Mouse (Mus musculus) heart, embryonic 11.5 days (tissue): ENCODE results near the gene Daxx. TPM values are rescaled to one million over a fixed set of nuclear protein-coding genes. Genes with fewer than 3 reads are reported as not detected.

Experiments
- ATAC-seq: fragments of 200-750 bp; cut with Nextera tagmentation; replicated peaks from 2 replicates; pipeline ENCODE4 v1.8.0; 2017; ENCODE audit warnings: moderate library complexity; ENCODE audit not compliant: insufficient number of reproducible peaks, low FRiP score, low TSS enrichment
- H3K27ac ChIP-seq: fragments of 300-500 bp; sonication (generic); 2 replicates; pipeline ENCODE4 v1.5.1; 2014; ENCODE audit warnings: mild to moderate bottlenecking, low read depth, low read length
- H3K27me3 ChIP-seq: fragments of 300-500 bp; sonication (generic); 2 replicates; pipeline ENCODE4 v1.6.1; 2014; ENCODE audit warnings: mild to moderate bottlenecking, low read length, mixed read lengths; ENCODE audit not compliant: control insufficient read depth, insufficient read depth
- H3K36me3 ChIP-seq: fragments of 300-500 bp; sonication (generic); 2 replicates; pipeline ENCODE4 v1.6.1; 2014; ENCODE audit warnings: mild to moderate bottlenecking, low read length, moderate library complexity, mixed read lengths; ENCODE audit not compliant: control insufficient read depth, insufficient read depth
- H3K4me1 ChIP-seq: fragments of 300-500 bp; sonication (generic); 2 replicates; pipeline ENCODE4 v1.6.1; 2014; ENCODE audit warnings: low read length; ENCODE audit not compliant: control insufficient read depth, insufficient read depth
- H3K4me2 ChIP-seq: fragments of 300-500 bp; sonication (generic); 2 replicates; pipeline ENCODE4 v1.6.1; 2014; ENCODE audit warnings: mild to moderate bottlenecking, moderate library complexity
- H3K4me3 ChIP-seq: fragments of 300-500 bp; sonication (generic); 2 replicates; pipeline ENCODE4 v1.5.1; 2014; ENCODE audit warnings: low read depth, low read length
- H3K9ac ChIP-seq: fragments of 300-500 bp; sonication (generic); 2 replicates; pipeline ENCODE4 v1.6.1; 2014; ENCODE audit warnings: mild to moderate bottlenecking, low read depth, low read length, moderate library complexity
- H3K9me3 ChIP-seq: fragments of 300-500 bp; sonication (generic); replicated peaks from 2 replicates; pipeline ENCODE4 v1.6.1; 2016; ENCODE audit warnings: low read length; ENCODE audit not compliant: control insufficient read depth
- WGBS: fragments of 180-500 bp; shearing (Covaris S2); extraction: QIAGEN DNeasy Blood & Tissue Kit; methylation state at CpG from one replicate; pipeline ENCODE4 v1.1.7; 2014; ENCODE audit not compliant: insufficient replicate concordance; 5-methylcytosine and 5-hydroxymethylcytosine counted together
- polyA plus RNA-seq: library from polyadenylated mRNA; unstranded; fragments of >200 nt; fragmentation: Nextera tagmentation; extraction: Ambion mirVana; gene quantifications from 2 replicates; pipeline ENCODE4 v1.2.1, GENCODE M21; 2014

Daxx gene
- polyA plus RNA-seq, 1 experiment from 2014 or later, result 26.4 TPM

DNA sequence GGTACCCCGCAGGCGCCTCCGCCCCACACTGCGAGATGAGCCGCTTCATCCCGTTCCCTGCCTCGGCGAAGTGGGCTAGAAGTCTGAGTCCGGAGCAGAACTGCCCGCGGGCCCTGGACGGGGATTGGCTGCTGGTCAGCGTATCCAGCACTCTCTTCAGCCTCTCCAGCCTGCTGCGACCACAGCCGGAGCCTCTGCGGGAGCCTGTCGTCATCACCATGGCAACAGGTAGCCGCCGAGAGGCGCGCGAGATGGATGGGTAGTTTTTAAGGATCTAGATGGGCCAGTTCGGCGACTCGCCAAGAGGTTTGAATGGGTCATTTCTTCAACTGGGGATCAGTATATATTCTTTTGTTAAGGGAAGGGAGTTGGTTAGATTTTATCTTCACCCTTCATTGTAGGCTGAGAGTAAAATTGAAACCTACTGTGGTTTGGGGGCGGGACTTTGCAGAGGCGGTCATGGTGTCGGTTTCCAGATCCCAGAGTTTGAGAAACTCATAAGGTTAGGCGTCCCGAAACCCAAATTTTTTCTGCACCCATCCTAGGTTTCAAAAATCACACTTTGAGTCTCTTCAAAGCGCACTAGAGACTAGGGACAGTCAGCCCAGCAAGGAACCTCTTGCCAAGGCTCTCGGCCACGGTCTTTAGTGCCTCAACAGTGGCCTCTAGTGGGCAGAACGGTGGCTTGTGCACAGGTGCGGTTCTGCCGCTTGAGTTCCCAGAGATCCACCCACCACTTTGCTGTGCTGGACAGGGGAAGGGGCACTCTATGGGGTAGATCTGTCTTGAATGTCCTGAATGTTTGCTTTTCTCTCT lies 11.3 kb downstream of the Daxx start:
- ATAC-seq, result no peak
- under 1% methylated on average over 36 of the region's 36 CpGs for WGBS
- Histone ChIP-seq H3K36me3 (no peaks in the 10 kb centered on the region), H3K4me3 (peak overlapping the region; percentile 76), H3K9me3 (no peaks in the 10 kb centered on the region), H3K27ac (peak overlapping the region; percentile 60), H3K4me1 (peaks cover 18% of the 10 kb centered on the region), H3K27me3 (peaks cover 3% of the 10 kb centered on the region; the same call in 1 of the 2 replicates), H3K9ac (peak overlapping the region; percentile 77), H3K4me2 (peak overlapping the region; percentile 99)

DNA sequence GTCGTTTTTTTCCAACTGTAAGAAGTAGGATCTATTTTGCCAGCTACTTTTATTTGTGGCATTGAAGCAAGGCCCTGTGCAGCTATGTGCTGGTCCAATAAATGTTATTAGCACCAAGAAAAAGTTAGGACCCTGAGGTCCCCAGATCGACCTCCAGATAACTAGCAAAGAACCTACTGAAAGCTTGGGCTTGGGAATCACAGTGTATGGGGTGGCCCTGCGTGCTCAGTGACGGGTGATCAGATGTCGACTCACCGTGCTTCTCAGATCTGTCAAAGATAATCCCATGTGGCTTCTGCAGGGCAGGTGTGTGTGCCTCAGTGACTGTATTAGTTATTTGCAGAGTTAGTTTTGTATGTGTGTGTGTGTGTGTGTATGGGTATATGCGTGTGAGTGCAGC lies 12.1 kb downstream of the Daxx start:
- Histone ChIP-seq H3K4me3 (no peak overlapping the region), H3K27me3 (peaks cover 3% of the 10 kb centered on the region; the same call in 1 of the 2 replicates), H3K4me1 (peaks cover 18% of the 10 kb centered on the region), H3K9me3 (no peaks in the 10 kb centered on the region), H3K27ac (no peak overlapping the region), H3K36me3 (no peaks in the 10 kb centered on the region; the same call in 1 of the 2 replicates), H3K4me2 (no peak overlapping the region), H3K9ac (no peak overlapping the region)
- ATAC-seq, result no peak
- WGBS, result 79% methylated on average over 7 of the region's 7 CpGs

DNA sequence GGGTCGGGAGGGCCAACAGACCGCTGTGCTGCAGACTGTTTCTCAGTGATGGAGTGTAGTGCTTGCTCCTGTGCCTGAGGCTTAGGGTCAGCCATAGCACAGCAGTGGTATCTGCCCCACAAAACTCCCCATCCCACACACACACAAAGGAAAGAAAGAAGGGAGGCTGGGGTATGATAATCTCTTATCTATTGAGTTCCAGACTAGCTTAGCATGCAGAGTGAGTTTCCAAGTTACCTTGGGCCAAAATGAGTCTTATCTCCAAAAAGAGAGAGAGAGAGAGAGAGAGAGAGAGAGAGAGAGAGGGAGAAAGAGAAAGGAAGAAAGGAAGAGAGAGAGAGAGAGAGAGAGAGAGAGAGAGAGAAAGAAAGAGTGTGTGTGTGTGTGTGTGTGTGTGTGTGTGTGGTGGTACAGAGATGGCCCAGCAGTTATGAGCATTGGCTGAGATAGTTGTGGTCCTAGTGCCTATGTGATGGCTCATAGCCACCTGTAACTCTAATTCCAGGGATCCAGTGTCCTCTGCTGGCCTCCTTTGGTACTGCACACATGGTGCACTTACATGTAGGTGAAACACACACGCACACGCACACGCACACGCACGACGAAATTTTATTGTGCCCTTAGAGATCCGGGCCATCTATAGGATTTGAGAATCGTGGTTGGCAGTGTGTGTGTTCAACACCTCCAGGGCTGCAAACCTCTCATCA lies 15.5 kb downstream of the Daxx start:
- no peaks in the 10 kb centered on the region for H3K27me3 ChIP-seq
- no peak overlapping the region for H3K4me2 ChIP-seq
- H3K9me3 ChIP-seq, result no peaks in the 10 kb centered on the region
- ATAC-seq, result no peak
- H3K4me1 ChIP-seq, result peaks cover 9% of the 10 kb centered on the region
- H3K4me3 ChIP-seq, result no peak overlapping the region
- no peak overlapping the region for H3K9ac ChIP-seq
- H3K36me3 ChIP-seq, result no peaks in the 10 kb centered on the region; the same call in 1 of the 2 replicates
- 78% methylated on average over 10 of the region's 10 CpGs for WGBS
- H3K27ac ChIP-seq, result no peak overlapping the region

DNA sequence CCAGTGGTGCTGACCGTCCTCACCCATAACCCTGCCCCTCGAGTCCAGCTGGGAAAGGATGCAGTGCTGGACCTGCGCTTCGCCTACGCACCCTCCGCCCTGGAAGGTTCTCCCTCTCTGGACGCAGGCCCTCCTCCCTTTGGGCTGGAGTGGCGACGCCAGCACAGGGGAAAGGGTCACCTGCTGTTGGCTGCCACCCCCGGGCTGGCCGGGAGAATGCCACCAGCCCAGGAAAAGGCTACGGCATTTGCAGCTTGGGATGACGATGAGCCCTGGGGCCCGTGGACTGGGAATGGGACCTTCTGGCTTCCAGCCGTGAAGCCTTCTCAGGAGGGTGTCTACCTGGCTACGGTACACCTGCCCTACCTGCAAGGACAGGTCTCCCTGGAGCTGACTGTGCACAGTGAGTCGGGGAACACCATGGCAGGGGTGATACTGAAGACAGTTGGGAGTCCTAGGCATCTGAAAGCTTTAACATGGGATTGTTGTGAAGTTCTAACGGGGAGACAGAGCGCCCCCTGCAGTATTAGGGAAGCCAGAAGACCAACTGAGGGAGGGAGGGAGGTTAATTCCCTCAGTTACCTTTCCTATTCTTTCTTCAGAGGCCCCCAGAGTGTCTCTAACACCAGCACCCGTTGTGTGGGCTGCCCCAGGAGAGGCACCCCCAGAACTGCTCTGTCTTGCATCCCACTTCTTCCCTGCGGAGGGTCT lies 16.3 kb downstream of the Daxx start:
- Histone ChIP-seq H3K9me3 (no peaks in the 10 kb centered on the region), H3K9ac (no peak overlapping the region), H3K4me3 (no peak overlapping the region), H3K4me1 (peaks cover 9% of the 10 kb centered on the region), H3K27ac (no peak overlapping the region), H3K36me3 (no peaks in the 10 kb centered on the region; the same call in 1 of the 2 replicates), H3K4me2 (no peak overlapping the region), H3K27me3 (no peaks in the 10 kb centered on the region)
- 80% methylated on average over 21 of the region's 21 CpGs for WGBS
- ATAC-seq, result no peak

DNA sequence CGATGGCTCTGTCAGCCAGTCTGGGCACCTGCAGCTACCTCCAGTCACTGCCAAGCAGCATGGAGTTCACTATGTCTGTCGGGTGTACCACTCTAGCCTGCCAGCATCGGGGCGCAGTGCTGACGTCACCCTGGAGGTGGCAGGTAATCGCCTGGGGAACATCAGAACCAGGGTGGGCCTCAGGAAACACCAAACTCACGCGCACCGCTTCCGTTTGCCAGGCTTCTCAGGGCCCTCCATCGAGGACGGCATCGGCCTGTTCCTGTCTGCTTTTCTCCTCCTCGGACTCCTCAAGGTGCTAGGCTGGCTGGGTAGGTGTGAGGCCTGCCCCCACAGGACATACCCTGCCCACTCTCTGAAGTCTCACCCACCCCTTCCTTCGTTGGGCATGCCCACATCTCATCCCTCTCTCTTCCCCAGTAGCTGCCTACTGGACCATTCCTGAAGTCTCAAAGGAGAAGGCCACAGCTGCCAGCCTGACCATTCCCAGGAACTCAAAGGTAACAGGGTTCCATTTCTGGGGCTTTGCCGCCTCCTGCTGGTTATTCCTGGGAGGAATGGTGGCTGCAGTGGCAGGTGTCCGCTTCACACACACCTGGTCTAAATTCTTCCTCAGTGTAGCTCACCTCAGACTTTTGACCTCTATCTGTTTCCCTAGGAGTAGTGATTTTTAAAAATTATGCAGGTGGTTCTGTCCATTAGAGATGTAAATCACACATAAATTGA lies 17.2 kb downstream of the Daxx start:
- no peak overlapping the region for H3K4me3 ChIP-seq
- no peaks in the 10 kb centered on the region for H3K9me3 ChIP-seq
- H3K4me1 ChIP-seq, result peaks cover 13% of the 10 kb centered on the region
- no peak overlapping the region for H3K27ac ChIP-seq
- no peaks in the 10 kb centered on the region; the same call in 1 of the 2 replicates for H3K36me3 ChIP-seq
- H3K4me2 ChIP-seq, result no peak overlapping the region
- no peak for ATAC-seq
- no peaks in the 10 kb centered on the region for H3K27me3 ChIP-seq
- 78% methylated on average over 17 of the region's 17 CpGs for WGBS
- H3K9ac ChIP-seq, result no peak overlapping the region

DNA sequence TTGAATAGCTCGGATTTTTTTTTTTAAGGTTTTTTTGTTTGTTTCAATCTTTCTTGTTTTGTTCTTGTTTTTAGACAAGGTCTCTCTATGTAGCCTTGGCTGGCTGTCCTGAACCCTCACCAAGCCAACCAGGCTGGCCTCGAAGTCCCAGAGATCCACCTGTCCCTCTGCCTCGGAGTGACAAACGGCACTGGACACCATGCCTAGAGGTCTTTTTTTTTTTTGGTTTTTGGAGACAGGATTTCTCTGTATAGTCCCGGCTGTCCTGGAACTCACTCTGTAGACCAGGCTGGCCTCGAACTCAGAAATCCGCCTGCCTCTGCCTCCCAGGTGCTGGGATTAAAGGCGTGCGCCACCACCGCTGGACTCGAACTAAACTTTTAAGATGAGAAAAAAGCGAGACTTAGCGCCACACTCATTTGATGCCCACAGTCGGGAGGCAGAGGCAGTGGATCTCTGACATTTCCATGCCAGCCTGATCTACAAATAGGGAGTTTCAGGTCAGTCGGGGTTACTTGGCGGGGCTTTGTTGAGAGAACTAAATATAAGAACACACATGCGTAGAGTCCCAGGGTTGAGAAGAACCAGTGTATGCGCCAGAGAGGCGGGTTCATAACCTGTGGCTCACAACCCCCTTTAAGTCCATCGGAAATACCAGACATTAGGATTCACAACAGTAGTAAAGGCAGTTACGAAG lies 19.2 kb downstream of the Daxx start:
- H3K4me1 ChIP-seq, result peaks cover 15% of the 10 kb centered on the region
- no peaks in the 10 kb centered on the region for H3K9me3 ChIP-seq
- H3K9ac ChIP-seq, result peak overlapping the region; percentile 91
- H3K27ac ChIP-seq, result no peak overlapping the region
- H3K27me3 ChIP-seq, result no peaks in the 10 kb centered on the region
- H3K4me2 ChIP-seq, result peak overlapping the region; percentile 98
- no peak for ATAC-seq
- peak overlapping the region; percentile 94 for H3K4me3 ChIP-seq
- H3K36me3 ChIP-seq, result peaks cover 7% of the 10 kb centered on the region; the same call in 1 of the 2 replicates
- 58% methylated on average over 21 of the region's 21 CpGs for WGBS

DNA sequence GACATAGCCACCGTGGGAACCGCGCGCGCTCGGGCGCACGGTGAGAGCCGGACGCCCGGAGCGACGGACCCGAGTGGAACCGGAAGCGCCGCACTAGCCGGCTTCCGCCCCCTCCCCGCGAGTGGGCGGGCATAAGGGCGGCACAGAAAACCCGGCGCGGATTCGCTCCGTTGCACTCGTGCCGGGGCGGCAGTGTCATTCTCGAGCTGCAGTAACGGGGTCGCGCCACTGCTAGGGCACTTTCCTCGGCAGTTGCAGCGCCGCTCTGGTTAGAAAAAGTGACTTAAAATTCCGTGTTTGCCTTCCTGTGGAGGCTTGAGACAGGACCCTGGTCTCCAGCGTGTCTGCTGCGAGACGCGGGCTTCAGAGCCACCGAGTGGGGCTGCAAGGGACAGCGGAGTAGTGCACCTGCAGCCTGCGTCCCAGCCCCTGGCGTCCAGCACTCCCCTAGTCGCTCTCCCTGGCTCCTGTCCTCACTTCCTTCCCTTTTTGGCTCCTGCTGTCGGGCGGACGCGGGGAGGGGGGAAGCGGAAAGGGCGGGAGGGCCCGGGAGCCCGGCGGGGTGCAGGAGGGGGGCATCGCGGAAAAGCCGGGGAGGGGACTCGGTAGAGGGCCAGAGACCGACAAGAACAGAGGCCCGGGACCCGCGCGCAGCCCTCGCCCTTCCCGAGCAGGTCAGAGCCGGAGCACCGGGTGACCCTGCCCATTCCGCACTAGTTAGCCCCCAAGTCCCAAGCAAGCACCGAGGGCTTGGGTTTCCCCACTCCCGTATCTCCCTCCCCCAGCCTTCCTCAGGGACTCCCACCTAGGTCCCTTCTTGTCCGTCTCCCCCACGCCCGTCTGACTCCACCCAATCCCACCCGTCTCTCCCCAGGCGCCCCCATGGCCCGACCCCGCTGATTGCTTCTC lies 20.4 kb downstream of the Daxx start, which contains the start of gene Rgl2:
Rgl2 (plus strand) TSS at position 173 of the 909 bp plus-strand sequence.
- H3K27ac ChIP-seq, result peak within 1 kb of the TSS; percentile 98
- peak within 1 kb of the TSS; percentile 98 for H3K4me2 ChIP-seq
- peak; percentile 66 for ATAC-seq
- H3K9me3 ChIP-seq, result no peaks in the 10 kb centered on the region
- peaks cover 15% of the 10 kb centered on the region for H3K4me1 ChIP-seq
- peaks cover 14% of the 10 kb centered on the region for H3K36me3 ChIP-seq
- H3K4me3 ChIP-seq, result peak within 1 kb of the TSS; percentile 94
- H3K9ac ChIP-seq, result peak within 1 kb of the TSS; percentile 91
- H3K27me3 ChIP-seq, result no peaks in the 10 kb centered on the region
- WGBS, result under 1% methylated on average over 73 of the region's 80 CpGs
